Mouse (Mus musculus) spleen, adult 2 months (tissue): ENCODE results near the gene Catsperg1. TPM values are rescaled to one million over a fixed set of nuclear protein-coding genes. Genes with fewer than 3 reads are reported as not detected.
"Not testable (repeated sequence)": the region's sequence is repeated elsewhere in the genome, so short reads cannot be mapped to it uniquely, and the experiment has no call there.

ENCODE experiments used
- DNase-seq, 2 experiments: peaks; one replicate each; pipeline versions ENCODE4 v3.0.0 to v3.0.0-alpha.2; 2012 to 2021; ENCODE audit warnings: low spot score in 2 of 2, low read depth in 1 of 2
- H3K27ac ChIP-seq: fragments of 200-500 bp; 2 replicates; pipeline ENCODE4 v1.5.1; 2012; ENCODE audit warnings: low read length, inconsistent platforms; ENCODE audit not compliant: insufficient read depth
- H3K27me3 ChIP-seq: fragments of 200-500 bp; 2 replicates; pipeline ENCODE4 v1.6.1; 2012; ENCODE audit warnings: mild to moderate bottlenecking, moderate library complexity, low read length, inconsistent platforms; ENCODE audit not compliant: control insufficient read depth, insufficient read depth
- H3K36me3 ChIP-seq: fragments of 200-500 bp; 2 replicates; pipeline ENCODE4 v1.6.1; 2012; ENCODE audit warnings: mild to moderate bottlenecking, low read length, inconsistent platforms; ENCODE audit not compliant: control insufficient read depth, insufficient read depth
- H3K4me1 ChIP-seq: fragments of 200-500 bp; 2 replicates; pipeline ENCODE4 v1.6.1; 2011; ENCODE audit warnings: inconsistent platforms; ENCODE audit not compliant: control insufficient read depth, insufficient read depth, insufficient read length
- H3K4me3 ChIP-seq: fragments of 200-500 bp; 2 replicates; pipeline ENCODE4 v1.5.1; 2011; ENCODE audit warnings: mild to moderate bottlenecking, inconsistent platforms; ENCODE audit not compliant: insufficient read depth, insufficient read length; ENCODE audit errors: extremely low read depth
- CTCF ChIP-seq: fragments of 200-500 bp; IDR thresholded peaks from 2 replicates; pipeline ENCODE4 v1.5.1; 2011; ENCODE audit warnings: mild to moderate bottlenecking, inconsistent platforms; ENCODE audit not compliant: insufficient read depth, insufficient read length, insufficient replicate concordance; ENCODE audit errors: extremely low read depth
- POLR2A ChIP-seq: fragments of 200-500 bp; IDR thresholded peaks from 2 replicates; pipeline ENCODE4 v1.6.1; 2011; ENCODE audit warnings: low read depth, low read length, inconsistent platforms
- WGBS: fragments of 180-500 bp; shearing (Covaris S2); methylation state at CpG from one replicate; pipeline ENCODE4 v1.1.7; 2018; 5-methylcytosine and 5-hydroxymethylcytosine counted together
- polyA plus RNA-seq: library from polyadenylated mRNA; depleted of rRNA; stranded (reverse); fragments of >200 nt; gene quantifications from 2 replicates; pipeline ENCODE4 v1.2.3, GENCODE M21; 2012

Gene Catsperg1
- polyA plus RNA-seq, 1 experiment: 2.0 TPM

GRCm38 (mm10) chr7:29231517-29231916, 17.7 kb upstream of the Catsperg1 start:
- Histone ChIP-seq H3K4me3 (peak overlapping the region; percentile 53; the same call in 1 of the 2 replicates), H3K36me3 (no peaks in the 10 kb centered on the region), H3K27me3 (no peaks in the 10 kb centered on the region; the same call in 1 of the 2 replicates), H3K27ac (0 out of 2 replicates have a peak overlapping the region, but pooled peaks have one; percentile 52), H3K4me1 (no peaks in the 10 kb centered on the region; the same call in 1 of the 2 replicates)
- no peak for TF ChIP-seq POLR2A
- no peak for TF ChIP-seq CTCF
- no peak for DNase-seq
- WGBS: 68% methylated on average over 3 of the region's 3 CpGs

- WGBS: 65% methylated on average over 3 of the region's 3 CpGs
- TF ChIP-seq CTCF (no peak), POLR2A (no peak)
- DNase-seq: no peak
- Histone ChIP-seq H3K4me1 (no peaks in the 10 kb centered on the region; the same call in 1 of the 2 replicates), H3K36me3 (no peaks in the 10 kb centered on the region), H3K27me3 (no peaks in the 10 kb centered on the region; the same call in 1 of the 2 replicates), H3K27ac (no peak overlapping the region), H3K4me3 (no peak overlapping the region)
These were observed 16.7 kb upstream of the Catsperg1 start for GRCm38 (mm10) chr7:29230560-29230959.

GRCm38 (mm10) chr7:29228202-29228601, 14.4 kb upstream of the Catsperg1 start:
- TF ChIP-seq POLR2A (no peak), CTCF (no peak)
- WGBS: 55% methylated on average over 4 of the region's 4 CpGs
- no peaks in the 10 kb centered on the region; the same call in 1 of the 2 replicates for H3K4me1 ChIP-seq
- H3K27me3 ChIP-seq: no peaks in the 10 kb centered on the region; the same call in 1 of the 2 replicates
- H3K4me3 ChIP-seq: no peak overlapping the region
- no peaks in the 10 kb centered on the region for H3K36me3 ChIP-seq
- H3K27ac ChIP-seq: 0 out of 2 replicates have a peak overlapping the region, but pooled peaks have one; percentile 14
- no peak for DNase-seq

GRCm38 (mm10) chr7:29225520-29225919, 11.7 kb upstream of the Catsperg1 start:
- Histone ChIP-seq H3K36me3 (no peaks in the 10 kb centered on the region), H3K4me1 (no peaks in the 10 kb centered on the region), H3K27me3 (no peaks in the 10 kb centered on the region), H3K27ac (no peak overlapping the region), H3K4me3 (no peak overlapping the region)
- WGBS: 88% methylated on average over 13 of the region's 13 CpGs
- TF ChIP-seq POLR2A (no peak), CTCF (no peak)
- DNase-seq: no peak

- H3K4me1 ChIP-seq: no peaks in the 10 kb centered on the region
- no peaks in the 10 kb centered on the region for H3K27me3 ChIP-seq
- no peaks in the 10 kb centered on the region for H3K36me3 ChIP-seq
These were observed 11.0 kb upstream of the Catsperg1 start for GRCm38 (mm10) chr7:29224756-29225394.

GRCm38 (mm10) chr7:29214846-29215245, 1.0 kb upstream of the Catsperg1 start:
- Histone ChIP-seq H3K27me3 (no peaks in the 10 kb centered on the region), H3K4me3 (no peak overlapping the region), H3K27ac (no peak overlapping the region), H3K4me1 (no peaks in the 10 kb centered on the region), H3K36me3 (no peaks in the 10 kb centered on the region)
- TF ChIP-seq POLR2A (no peak), CTCF (no peak)
- WGBS: 89% methylated on average over 15 of the region's 15 CpGs
- DNase-seq: no peak

More at GRCm38 (mm10) chr7:29224756-29225394, 11.0 kb upstream of the Catsperg1 start:
- Histone ChIP-seq H3K4me3 (no peak overlapping the region), H3K27ac (no peak overlapping the region)
- WGBS: 51% methylated on average over 16 of the region's 16 CpGs
- no peak for TF ChIP-seq POLR2A
- no peak for TF ChIP-seq CTCF
- DNase-seq: no peak

GRCm38 (mm10) chr7:29214236-29214635, 401 bp upstream of the Catsperg1 start:
- Histone ChIP-seq H3K27me3 (no peaks in the 10 kb centered on the region), H3K4me1 (no peaks in the 10 kb centered on the region), H3K36me3 (no peaks in the 10 kb centered on the region), H3K4me3 (no peak overlapping the region), H3K27ac (no peak overlapping the region)
- WGBS: 79% methylated on average over 2 of the region's 2 CpGs
- TF ChIP-seq CTCF: no peak
- no peak for TF ChIP-seq POLR2A
- DNase-seq: no peak

GRCm38 (mm10) chr7:29212775-29213560, 867 bp downstream of the Catsperg1 start:
- H3K4me1 ChIP-seq, H3K4me3 ChIP-seq, DNase-seq, H3K27me3 ChIP-seq, H3K27ac ChIP-seq, H3K36me3 ChIP-seq: not testable (repeated sequence)
- 89% methylated on average over 40 of the region's 40 CpGs for WGBS
